Mouse (Mus musculus) adrenal gland, postnatal 25 days (tissue): ENCODE measurements around the gene B4galt3. TPM values are rescaled to one million over a fixed set of nuclear protein-coding genes. Genes with fewer than 3 reads are reported as not detected.
"Not testable (repeated sequence)": the region's sequence is repeated elsewhere in the genome, so short reads cannot be mapped to it uniquely, and the experiment has no call there.

Source experiments
- DNase-seq: peaks from one replicate; pipeline ENCODE4 v3.0.0; 2021; ENCODE audit warnings: mixed read lengths
- total RNA-seq: library from RNA; stranded (reverse); gene quantifications from 2 replicates; pipeline ENCODE4 v1.2.3, GENCODE M21; 2021

Gene B4galt3
- total RNA-seq, 1 experiment from 2014 or later = 38.1 TPM

DNA sequence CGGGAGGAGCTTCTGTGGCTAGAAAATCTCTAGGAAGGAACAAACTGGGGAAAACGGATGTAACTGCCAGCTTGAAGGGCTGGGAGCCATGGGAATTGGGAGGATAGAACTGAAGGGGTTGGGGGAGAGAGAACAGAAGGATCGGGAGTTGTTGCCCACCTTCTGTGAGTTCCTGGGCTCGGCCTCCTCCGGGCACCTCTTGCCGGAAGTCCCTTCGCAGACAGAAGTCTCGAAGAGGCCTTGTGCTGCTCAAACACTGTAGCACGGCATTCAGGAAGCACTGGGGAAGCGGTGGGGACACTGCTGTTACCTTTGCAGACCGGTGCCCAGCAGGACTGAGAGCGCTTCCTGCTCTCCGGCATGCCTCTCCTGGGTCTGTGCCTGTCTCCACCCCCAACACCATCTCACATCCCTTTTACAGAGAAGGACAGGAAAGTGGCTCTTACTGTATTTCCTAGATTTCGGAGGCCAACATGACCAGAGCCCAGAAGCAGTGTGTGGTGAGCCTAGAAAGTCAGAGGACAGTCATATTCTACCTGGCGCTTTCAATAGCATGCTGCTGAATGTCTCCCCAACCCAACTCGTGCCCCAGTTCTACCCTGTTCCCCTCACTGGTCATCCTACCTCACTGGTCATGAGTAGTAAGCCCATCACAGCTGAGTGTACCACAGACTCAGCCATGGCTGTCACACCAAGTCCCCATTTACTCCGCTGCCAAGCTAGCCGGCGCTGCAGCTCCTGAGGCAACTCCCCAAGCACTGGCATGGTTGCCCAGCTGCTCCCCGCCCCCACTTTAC lies 15.2 kb downstream of the B4galt3 start:
- DNase-seq = no peak

DNA sequence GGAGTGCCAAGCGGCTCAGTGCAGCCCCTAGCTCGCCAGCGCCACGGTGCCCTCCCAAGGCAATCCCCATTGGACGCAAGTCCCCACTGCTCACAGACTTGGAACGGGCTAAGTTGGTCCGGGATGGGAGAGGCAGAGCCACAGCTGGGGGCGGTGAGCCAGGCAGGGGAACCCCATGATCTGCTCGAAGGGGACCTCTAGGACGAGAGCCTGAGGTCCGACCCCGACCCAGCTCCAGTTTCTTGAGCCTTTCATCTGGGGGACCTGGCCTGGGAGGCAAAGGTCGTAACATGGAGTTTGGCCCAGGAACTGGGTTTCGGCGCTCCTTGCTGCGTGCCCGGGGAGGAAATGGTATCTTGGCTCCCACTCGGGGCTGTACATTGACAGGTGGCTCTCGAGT lies 16.4 kb downstream of the B4galt3 start:
- DNase-seq = no peak

DNA sequence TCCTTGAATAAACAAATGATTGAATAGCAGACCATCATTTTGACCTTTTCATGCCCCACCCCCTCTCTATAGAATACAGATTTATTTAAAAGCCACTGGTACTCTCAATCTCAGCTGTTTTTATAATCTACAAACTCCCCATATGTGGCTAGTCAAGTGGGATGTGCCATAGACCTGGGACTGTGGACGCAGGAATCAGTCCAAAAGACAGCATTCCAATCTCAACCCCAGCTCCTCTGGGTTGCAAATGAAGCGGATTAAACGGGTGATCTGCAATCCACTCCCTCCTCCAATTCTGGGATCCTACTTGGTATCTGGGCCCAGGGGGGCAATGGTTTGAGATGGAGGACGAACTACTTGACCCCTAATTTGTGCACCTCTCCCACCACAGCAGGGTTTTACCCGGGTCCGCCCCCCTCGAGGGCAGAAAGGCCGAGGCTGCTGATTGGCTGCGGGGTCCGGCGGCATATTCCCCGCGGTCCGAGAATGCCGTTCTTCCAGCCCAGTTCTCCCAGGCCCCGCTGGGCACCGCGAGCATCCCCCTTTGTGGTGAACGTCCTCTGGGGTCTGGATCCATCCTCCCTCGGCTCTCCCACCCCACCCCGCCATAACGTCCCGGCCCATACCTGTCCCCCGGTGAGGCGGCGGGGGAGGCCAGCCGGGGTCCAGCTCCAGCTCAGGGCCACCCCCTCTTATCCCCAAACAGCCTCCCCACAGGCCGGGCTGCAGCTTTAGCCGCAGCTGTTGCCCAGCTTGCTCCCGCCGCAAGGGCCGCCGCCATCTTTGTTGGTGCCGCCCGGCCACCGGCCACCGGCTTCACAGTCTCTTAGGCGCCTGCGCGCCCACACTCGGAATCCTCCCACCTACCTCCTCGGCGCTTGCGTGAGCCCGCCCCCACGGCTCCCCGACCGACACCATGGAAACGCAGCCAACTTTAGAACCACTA lies 17.3 kb downstream of the B4galt3 start, which contains the start of gene Usp21:
Gene Usp21, minus strand, starts transcription at position 856 of the 946 bp plus-strand sequence.
- DNase-seq = peak; percentile 96

DNA sequence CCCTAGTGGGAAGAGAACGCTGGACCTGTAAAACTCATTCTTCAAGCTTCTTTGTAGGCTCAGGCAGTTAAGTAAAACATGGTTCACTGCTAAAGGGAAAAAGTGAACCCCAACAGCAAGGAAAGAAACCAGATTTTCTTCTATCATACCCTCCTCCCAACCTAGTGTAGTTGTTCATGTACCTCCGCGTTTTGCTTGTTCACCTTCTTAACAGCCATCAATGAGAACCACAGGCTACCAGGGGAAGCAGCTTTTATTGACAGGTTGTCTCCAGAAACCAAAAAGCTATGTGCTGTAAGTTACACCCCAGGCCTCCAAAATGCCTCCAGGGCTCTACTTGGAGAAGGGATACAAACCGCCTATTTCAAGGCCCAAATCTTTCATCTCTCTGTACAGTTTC lies 18.2 kb downstream of the B4galt3 start:
- DNase-seq = no peak

DNA sequence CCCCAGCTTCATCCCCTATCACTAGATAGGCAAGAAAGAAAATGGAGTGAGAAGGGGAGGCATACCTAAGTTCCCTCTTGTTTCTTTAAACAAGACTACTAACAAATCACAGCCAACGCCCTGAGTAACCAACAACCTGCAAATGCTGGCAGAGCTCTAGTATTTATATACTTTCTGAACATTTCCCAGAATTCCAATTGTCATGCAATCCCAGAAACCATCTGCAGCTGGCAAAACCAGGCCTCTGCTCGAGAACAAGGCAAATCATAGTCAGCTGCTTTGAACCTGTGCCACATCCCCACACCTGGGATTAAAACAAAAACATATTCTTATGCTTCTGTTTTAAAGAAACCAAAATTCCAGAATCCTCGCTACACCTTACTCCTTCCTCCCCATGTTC lies 23.2 kb downstream of the B4galt3 start:
- no peak for DNase-seq

DNA sequence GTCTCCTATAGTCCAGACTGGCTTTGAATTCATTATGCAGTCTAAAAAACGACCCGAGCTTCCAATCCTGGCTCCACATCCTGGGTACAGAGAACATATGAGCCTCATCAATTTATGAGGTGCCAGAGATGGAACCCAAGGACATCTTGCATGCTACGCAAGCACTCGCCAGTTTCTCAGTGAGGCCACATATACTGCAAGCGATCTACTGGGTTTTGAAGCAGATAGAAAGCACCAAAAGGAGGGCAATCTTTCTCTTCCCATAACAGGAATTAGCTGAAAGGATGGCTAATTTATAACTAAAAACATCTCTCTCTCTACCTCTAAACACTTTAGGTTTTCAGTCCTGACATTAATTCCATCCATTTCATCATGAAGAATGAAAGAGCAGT lies 23.8 kb downstream of the B4galt3 start:
- no peak for DNase-seq

DNA sequence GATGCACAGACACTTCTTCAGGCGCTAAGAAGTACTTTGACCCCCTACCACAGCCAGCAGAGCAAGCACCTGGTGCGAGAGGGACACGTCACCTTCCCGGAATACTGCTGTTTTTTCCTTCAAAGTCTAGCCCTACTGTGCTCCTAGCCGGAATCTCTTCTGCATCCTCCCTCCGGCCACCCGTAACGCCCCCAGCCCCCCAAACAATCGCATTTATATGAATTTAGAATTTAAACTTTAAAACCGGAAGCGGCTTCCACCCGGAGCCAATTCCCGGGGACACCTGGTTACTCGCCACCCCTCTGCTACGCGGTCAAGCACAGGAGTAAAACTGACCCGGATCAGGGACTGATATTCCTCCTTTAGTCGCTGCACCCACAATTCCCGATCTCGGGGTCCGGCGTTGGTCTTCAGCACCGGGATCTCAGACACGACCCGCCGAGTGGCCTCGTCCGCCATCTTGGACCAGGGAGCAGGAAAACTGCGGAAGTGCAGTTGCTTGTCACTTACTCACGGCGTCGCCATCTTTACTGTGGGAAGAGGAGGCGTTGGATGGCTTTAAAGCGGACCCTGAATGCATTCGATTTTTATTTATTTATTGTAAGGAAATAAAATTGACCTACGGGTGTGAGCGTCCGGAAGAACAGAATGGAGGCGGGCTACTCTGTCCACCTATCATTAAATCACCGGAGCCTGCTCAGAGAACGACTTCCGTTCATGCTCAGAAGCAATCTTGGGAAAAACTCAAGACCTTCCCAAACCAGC lies 24.4 kb downstream of the B4galt3 start, which contains the start of gene Ufc1:
Gene Ufc1, minus strand, starts transcription at position 727 of the 765 bp plus-strand sequence.
- DNase-seq = peak; percentile 74

DNA sequence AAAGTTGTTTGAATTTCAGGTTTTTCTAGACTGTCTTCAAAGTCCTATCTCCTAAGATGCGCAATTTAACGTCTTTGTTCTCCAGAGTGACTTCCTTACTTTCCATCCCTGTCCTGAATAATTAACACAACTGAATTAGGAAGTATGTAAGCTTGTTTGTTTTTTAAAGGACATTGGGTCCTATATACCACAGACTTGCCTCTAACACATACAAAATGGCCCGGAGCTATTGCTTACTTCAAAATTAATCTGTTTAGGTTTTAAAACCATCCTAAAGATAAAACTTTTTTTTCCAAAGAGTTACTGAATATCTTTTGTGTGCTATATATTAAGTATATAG lies 24.9 kb downstream of the B4galt3 start:
- no peak for DNase-seq

DNA sequence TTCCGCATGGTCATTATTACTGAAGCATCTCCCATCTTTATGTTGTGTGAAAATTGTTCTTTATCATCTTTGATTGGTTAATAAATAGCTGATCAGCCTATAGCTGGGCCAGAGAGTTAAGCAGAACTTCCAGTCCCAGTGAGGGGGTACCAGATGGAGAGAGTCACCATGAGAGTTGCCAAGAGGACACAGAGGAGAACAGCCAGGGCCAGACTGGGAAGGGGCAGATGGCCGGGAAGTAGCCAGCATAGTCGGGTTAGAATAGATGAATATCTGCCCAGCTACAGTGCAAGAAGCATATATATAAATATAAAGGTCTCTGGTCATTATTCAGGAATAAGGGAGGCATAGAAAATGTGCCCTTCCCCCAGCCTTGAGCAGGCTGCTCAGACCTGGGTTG lies 28.1 kb downstream of the B4galt3 start:
- DNase-seq = no peak

DNA sequence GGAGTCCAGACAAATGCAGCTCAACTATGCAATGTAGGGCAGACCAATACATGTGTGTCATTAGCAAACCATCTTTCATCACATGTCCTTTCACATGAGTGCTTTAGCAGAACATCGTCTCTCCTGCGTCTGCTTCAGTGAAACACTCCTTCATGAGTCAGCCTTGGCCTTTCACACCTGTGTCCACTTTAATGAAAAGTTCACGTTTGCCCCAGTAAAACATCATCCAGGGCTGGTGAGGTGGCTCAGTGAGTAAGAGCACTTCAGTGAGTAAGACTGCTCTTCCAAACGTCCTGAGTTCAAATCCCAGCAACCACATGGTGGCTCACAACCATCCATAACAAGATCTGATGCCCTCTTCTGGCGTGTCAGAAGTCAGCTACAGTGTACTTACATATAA lies 36.0 kb downstream of the B4galt3 start:
- DNase-seq = not testable (repeated sequence)

DNA sequence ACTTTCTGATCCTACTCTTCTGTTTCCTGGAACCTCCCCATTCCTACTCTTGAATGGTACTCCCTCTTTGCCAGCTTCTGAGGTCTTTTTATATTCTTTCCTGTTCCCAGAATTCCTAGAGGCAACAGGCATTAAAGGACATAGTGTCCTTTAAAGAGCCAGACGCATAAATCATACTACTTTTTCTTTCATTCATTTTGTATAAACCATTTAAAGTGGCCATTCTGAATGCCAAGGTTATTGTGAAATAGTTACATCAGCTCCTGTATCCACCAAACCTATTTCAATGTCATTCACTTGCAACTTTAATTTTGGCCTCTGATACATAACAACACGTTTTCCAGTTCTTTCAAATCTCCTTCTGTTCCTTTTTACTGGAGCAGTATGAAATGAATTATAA lies 39.2 kb downstream of the B4galt3 start:
- no peak for DNase-seq

DNA sequence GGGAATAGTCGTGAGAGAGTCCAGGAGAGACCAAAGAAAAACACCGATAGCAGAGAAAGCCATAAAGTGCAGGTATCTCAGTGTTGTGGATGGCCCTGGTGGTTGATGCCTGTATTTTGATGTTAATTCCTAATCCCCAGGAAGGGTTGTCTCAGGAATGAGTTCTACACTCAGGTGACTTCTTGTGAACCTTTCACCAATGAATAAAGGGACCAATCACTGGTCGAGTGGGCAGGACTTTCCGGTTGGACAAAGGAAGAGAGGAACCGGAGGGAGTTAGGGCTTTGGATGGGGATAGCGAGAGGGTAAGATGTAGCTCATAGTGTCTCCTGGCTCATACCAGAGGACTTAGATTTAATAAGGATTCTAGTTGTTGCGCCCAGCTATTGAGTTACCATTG lies 49.6 kb downstream of the B4galt3 start:
- no peak for DNase-seq

DNA sequence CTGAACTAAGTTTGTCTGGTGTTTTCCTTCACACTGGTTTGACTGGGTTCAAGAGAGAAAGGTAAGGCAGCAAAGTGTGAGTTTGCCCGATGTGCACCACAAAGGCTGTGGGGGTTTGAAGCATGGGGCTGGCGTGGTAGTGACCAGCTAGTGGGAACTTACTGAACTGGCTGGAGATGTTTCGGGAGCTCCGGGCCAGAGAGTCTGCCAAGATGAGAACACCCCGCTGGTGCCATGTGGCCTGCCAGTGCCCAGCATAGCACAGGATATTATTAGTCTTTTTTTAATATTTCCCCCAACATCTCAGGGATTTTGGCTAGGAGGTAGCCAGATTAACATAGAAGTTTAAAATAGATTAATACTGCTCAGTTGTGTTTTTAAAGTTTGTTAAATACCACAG lies 50.0 kb downstream of the B4galt3 start:
- DNase-seq = no peak

DNA sequence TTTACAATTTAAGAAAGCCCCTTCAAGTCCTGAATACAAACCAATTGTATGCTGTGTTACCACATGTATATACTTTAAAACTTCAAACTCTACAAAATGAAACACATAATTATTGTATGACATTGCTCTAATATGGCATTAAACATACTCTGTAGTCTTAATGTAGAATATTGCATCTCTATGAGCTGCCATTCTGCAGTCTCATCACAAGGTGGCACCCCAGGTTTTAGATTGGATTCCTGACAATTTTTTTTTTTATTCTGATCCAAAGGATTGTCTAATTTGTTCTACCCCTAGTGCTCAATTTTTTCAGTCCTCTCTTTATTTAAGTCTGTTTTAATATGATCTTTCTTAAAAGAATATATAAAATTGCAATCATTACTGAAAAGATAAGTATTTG lies 51.3 kb downstream of the B4galt3 start:
- DNase-seq = no peak

DNA sequence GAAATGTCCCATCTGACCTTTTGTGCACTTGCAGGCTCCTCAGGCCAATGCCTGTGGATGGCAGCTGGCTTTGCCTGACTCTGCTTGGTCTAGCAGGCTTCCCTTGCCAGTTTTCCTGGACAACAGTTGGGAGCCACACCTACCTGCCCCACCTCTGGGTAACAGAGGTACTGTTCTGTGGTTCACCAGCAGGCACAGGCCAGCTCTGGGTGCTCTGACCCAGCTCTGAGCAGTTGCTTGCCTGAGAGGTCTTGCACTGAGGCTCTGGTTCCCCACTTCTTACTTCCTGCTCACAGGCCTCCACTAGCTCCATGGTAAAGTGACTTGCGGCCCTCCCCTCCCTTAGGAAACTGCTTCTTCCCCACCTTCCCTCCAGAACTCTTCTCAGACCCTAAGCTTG lies 51.9 kb downstream of the B4galt3 start:
- DNase-seq = no peak

DNA sequence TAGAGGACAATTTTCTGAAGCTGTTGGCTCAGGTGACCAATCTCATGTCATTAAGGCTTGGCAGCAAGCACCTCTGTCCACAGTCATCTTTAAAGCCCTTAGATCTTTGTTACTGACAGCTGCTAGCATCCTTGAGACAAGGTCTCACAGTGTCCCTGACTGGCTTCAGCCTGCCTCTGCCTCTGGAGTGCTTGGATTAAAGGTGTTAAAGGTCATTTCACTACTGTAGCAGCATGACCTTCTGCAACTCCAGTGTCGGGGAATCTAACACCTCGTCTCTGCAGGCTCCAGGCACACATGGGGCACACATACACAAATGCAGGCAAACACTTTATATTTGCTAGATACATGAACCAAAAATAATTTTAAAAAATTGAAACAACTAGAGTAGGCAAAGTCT lies 55.4 kb downstream of the B4galt3 start:
- no peak for DNase-seq

Other genes starting within 250 kb of the B4galt3 start
- gene Fcgr3, start 205.4 kb upstream of the B4galt3 start, total RNA-seq = 5.5 and 7.4 TPM in 2 replicates
- 2.3 and 4.5 TPM in 2 replicates for gene Cfap126, start 156.4 kb upstream of the B4galt3 start, total RNA-seq
- gene Sdhc, start 119.7 kb upstream of the B4galt3 start, total RNA-seq = 372 and 386 TPM in 2 replicates
- 0.88 and 2.9 TPM in 2 replicates for gene Mpz, start 119.6 kb upstream of the B4galt3 start, total RNA-seq
- gene Pcp4l1, start 74.1 kb upstream of the B4galt3 start, total RNA-seq = 36.1 and 37.7 TPM in 2 replicates
- 3.0 TPM in 1 of 2 replicates, not detected in the other for gene Nr1i3, start 56.4 kb upstream of the B4galt3 start, total RNA-seq
- gene Tomm40l, start 47.8 kb upstream of the B4galt3 start, total RNA-seq = 32.9 and 43.7 TPM in 2 replicates
- gene Apoa2, start 45.3 kb upstream of the B4galt3 start, total RNA-seq = 2.1 and 105 TPM in 2 replicates
- 11.1 and 13.7 TPM in 2 replicates for gene Fcer1g, start 36.0 kb upstream of the B4galt3 start, total RNA-seq
- gene Adamts4, start 19.9 kb upstream of the B4galt3 start, total RNA-seq = 0.62 and 0.67 TPM in 2 replicates
- gene Ndufs2, start 18.9 kb upstream of the B4galt3 start, total RNA-seq = 565 and 662 TPM in 2 replicates
- 41.6 and 54.7 TPM in 2 replicates for gene Ppox, start 10.9 kb downstream of the B4galt3 start, total RNA-seq
- 47.8 and 50.5 TPM in 2 replicates for gene Usp21, start 17.7 kb downstream of the B4galt3 start, total RNA-seq
- gene Ufc1, start 24.7 kb downstream of the B4galt3 start, total RNA-seq = 132 and 151 TPM in 2 replicates
- gene Dedd, start 58.8 kb downstream of the B4galt3 start, total RNA-seq = 35.9 and 36.5 TPM in 2 replicates
- 83.2 and 86.9 TPM in 2 replicates for gene Nit1, start 75.3 kb downstream of the B4galt3 start, total RNA-seq
- 140 and 145 TPM in 2 replicates for gene Pfdn2, start 75.3 kb downstream of the B4galt3 start, total RNA-seq
- gene Klhdc9, start 90.5 kb downstream of the B4galt3 start, total RNA-seq = 1.4 and 4.9 TPM in 2 replicates
- gene Nectin4, start 99.8 kb downstream of the B4galt3 start, total RNA-seq = 0.12 TPM in 1 of 2 replicates, not detected in the other
- 1.8 and 2.2 TPM in 2 replicates for gene Arhgap30, start 118.6 kb downstream of the B4galt3 start, total RNA-seq
- gene Usf1, start 141.0 kb downstream of the B4galt3 start, total RNA-seq = 62.9 and 95.1 TPM in 2 replicates
- gene Tstd1, start 148.5 kb downstream of the B4galt3 start, total RNA-seq = 5.2 and 6.3 TPM in 2 replicates
- gene F11r, start 167.2 kb downstream of the B4galt3 start, total RNA-seq = 40.1 and 59.7 TPM in 2 replicates
- gene Alyref2, start 233.2 kb downstream of the B4galt3 start, total RNA-seq = 9.2 and 11.9 TPM in 2 replicates